Mouse (Mus musculus): ENCODE results near the gene Zfyve28. TPM values are rescaled to one million over a fixed set of nuclear protein-coding genes. Genes with fewer than 3 reads are reported as not detected.

The Zfyve28 gene
- polyA plus RNA-seq, 1 experiment, result 3.0 TPM

DNA sequence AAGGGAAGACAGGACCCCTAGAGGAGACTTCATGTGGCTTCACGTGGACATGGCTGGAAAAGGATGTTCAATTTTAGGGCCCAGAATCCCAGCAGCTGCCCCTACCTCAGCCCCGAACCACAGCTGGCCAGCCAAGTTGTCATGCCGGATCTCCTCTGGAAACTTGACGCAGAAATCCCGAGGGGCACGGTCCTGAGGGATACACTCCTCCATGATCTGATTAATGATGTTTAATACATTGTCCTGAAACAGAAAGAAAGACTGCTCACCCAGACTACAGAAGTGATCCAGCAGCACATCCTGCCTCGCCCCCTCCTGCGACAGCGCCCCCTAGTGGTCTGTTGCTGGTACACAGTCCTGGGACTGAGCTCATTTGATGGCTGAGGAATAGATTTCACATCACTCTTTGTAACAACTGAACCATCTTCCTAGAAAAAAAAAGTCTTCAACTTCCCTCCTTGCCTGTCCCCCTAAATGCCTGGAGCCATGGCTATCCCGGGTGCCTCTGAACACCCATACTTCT is 52.3 kb downstream of the Zfyve28 start:
- TF ChIP-seq CTCF (IDR thresholded peaks at IDR 0.05; ENCODE audit: control insufficient read depth, insufficient read depth, low read length), result peak; percentile 96
- TF ChIP-seq POLR2A (IDR thresholded peaks at IDR 0.05; ENCODE audit: borderline replicate concordance, control insufficient read depth, low read depth, low read length), result no peak
- Histone ChIP-seq H3K4me1 (ENCODE audit: control insufficient read depth, insufficient read depth, low read length) (peaks cover 4% of the 10 kb centered on the region), H3K4me3 (replicated peaks; ENCODE audit: control insufficient read depth, low read depth, low read length) (no peak overlapping the region), H3K27ac (ENCODE audit: control insufficient read depth, insufficient read depth, low read depth, low read length, poor library complexity) (no peak overlapping the region)
- 50% methylated on average over 10 of the region's 10 CpGs for WGBS

DNA sequence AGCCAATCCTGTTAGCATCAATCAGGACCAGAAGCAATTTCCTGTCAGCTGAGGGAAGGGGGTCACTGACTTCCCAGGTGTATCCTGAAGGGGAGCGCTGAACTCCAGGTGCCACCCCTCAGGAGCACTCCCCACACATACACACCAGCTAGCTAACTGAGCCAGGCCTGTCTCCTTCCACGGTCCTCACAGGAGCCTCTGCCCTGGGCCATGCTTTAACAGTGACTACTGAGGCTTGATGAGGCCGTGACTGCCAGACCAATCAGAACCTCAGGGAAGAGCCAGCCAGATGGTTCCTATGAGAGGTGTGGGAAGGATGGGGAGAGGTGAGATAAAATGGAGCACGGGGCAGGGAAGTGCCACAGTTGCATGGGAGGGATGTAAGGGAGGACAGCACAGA is 53.2 kb downstream of the Zfyve28 start:
- no peak overlapping the region for H3K27ac ChIP-seq (ENCODE audit: control insufficient read depth, insufficient read depth, low read depth, low read length, poor library complexity)

DNA sequence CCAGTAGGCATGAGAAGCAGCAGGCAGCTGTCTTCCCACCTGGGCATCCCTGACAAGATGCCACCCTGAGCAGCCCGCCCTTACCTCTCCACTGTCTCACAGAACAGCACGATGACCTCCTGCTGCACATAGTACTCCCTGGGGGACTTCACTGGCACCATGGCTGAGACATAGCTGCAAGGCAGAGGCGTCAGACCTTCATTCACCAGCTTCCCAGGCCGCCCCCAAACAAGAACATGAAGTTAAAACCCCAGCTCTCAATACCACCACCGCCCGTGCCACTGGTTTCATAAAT is 55.1 kb downstream of the Zfyve28 start:
- H3K4me1 ChIP-seq (ENCODE audit: control insufficient read depth, insufficient read depth, low read length), result peaks cover 4% of the 10 kb centered on the region
- H3K4me3 ChIP-seq (replicated peaks; ENCODE audit: control insufficient read depth, low read depth, low read length), result no peak overlapping the region
- TF ChIP-seq POLR2A (IDR thresholded peaks at IDR 0.05; ENCODE audit: borderline replicate concordance, control insufficient read depth, low read depth, low read length) (no peak), CTCF (IDR thresholded peaks at IDR 0.05; ENCODE audit: control insufficient read depth, insufficient read depth, low read length) (no peak)
- 67% methylated on average over 6 of the region's 6 CpGs for WGBS
- H3K27ac ChIP-seq (ENCODE audit: control insufficient read depth, insufficient read depth, low read depth, low read length, poor library complexity), result no peak overlapping the region; the same call in 1 of the 2 replicates

More for the DNA sequence above, 53.2 kb downstream of the Zfyve28 start:
- TF ChIP-seq CTCF (IDR thresholded peaks at IDR 0.05; ENCODE audit: control insufficient read depth, insufficient read depth, low read length), result no peak
- no peak for TF ChIP-seq POLR2A (IDR thresholded peaks at IDR 0.05; ENCODE audit: borderline replicate concordance, control insufficient read depth, low read depth, low read length)
- WGBS, result 72% methylated on average over 4 of the region's 4 CpGs
- Histone ChIP-seq H3K4me3 (replicated peaks; ENCODE audit: control insufficient read depth, low read depth, low read length) (no peak overlapping the region), H3K4me1 (ENCODE audit: control insufficient read depth, insufficient read depth, low read length) (peaks cover 4% of the 10 kb centered on the region)

DNA sequence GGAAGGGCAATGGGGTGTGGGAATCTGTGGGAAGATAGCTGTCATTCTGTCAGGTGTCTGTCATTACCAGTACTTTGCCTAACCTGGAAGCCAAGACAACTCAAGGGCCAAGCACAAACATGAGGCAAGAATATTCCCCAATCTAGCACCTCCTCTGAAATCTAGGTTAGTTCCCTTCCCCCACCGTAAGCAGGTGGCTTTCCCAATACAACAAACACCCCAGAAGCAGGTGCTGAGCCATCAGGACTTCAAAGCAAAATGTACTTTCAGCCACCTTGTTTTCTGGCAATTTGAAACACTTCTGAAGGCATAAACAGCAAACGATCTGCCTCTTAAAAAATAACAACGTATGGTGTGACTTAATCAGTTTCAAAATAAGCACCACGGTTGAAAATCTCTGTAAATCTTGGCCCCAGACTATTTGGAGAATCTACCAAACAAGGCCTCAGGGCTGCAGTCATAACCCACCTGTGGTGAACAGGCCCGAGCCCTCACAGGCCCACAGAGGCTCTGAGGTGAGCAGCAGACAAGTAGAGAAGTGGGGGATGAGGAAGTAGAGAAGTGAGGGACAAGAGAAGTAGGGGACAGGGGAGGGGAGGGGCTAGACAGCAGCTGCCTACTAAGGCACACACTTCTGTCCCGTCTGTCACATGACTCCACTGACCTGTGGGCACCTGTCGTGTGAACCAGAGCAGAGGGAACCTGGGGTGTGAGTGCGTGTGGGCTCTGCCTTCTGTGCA is 55.6 kb downstream of the Zfyve28 start:
- Histone ChIP-seq H3K4me1 (ENCODE audit: control insufficient read depth, insufficient read depth, low read length) (peaks cover 4% of the 10 kb centered on the region), H3K27ac (ENCODE audit: control insufficient read depth, insufficient read depth, low read depth, low read length, poor library complexity) (no peak overlapping the region; the same call in 1 of the 2 replicates), H3K4me3 (replicated peaks; ENCODE audit: control insufficient read depth, low read depth, low read length) (no peak overlapping the region)
- WGBS, result 29% methylated on average over 8 of the region's 8 CpGs
- TF ChIP-seq CTCF (IDR thresholded peaks at IDR 0.05; ENCODE audit: control insufficient read depth, insufficient read depth, low read length) (no peak), POLR2A (IDR thresholded peaks at IDR 0.05; ENCODE audit: borderline replicate concordance, control insufficient read depth, low read depth, low read length) (no peak)

DNA sequence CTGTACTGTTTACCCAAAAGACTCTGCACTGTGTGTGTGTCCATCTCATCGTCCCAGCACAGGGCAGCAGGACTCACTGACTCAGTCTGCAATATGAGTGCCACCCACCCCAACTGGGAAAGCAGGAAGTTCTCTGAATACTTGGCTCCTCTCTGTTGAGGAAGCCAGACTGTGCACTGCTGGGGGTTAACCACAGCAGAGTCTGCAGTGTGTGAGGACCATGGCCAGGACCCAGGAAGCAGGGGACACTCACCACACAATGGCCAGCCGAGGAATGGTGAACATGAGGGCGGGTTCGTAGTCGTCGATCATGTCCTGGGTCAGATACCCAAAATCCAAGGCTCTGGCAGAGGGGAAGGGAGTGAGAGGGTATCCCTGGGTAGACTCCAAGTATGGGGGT is 56.3 kb downstream of the Zfyve28 start:
- H3K4me3 ChIP-seq (replicated peaks; ENCODE audit: control insufficient read depth, low read depth, low read length), result no peak overlapping the region
- H3K4me1 ChIP-seq (ENCODE audit: control insufficient read depth, insufficient read depth, low read length), result peaks cover 4% of the 10 kb centered on the region
- peak overlapping the region; percentile 37; the same call in 1 of the 2 replicates for H3K27ac ChIP-seq (ENCODE audit: control insufficient read depth, insufficient read depth, low read depth, low read length, poor library complexity)
- WGBS, result 17% methylated on average over 6 of the region's 6 CpGs
- no peak for TF ChIP-seq POLR2A (IDR thresholded peaks at IDR 0.05; ENCODE audit: borderline replicate concordance, control insufficient read depth, low read depth, low read length)

DNA sequence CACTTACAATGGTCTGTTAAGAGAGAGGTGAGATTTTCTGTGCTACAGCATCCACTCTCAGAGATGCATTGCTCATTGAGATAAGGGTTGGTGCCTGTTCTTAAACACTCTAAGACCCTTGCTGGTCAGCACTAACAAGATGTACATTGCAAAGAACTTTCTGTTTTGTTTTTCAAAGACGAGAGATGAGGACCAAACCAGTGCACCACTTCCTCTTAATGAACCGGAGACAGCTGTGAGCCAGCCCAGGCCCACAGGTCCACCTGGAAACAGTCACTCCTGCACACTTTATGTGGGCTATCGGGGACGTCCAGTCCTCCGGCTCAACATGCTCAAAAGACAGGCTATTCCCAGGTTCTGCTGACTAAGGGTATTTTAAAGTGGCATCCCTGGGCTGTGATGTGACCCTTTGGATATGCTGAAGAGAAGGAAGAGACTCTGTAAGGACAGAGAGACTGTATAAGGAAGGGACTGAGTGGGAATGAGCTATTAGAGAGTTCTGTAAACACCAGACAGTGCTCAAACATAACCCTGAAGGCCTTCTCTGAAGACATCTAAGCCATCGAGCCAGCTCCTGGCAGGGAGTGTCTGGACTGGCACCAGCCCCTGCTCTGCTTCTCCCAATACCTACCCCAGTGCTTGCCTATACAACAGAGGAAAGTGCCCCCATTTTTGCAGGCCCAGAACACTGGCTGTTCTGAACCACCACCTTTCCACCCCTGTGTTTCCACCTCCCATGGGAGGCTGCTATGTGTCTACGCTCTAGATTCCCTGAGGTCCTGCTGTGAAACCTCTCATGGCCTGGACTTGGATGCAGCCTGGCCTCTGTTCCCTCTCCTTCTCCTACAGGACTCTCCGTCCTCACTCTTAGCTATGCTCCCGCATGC is 57.4 kb downstream of the Zfyve28 start:
- Histone ChIP-seq H3K4me1 (ENCODE audit: control insufficient read depth, insufficient read depth, low read length) (peaks cover 4% of the 10 kb centered on the region), H3K27ac (ENCODE audit: control insufficient read depth, insufficient read depth, low read depth, low read length, poor library complexity) (peak overlapping the region; percentile 26), H3K4me3 (replicated peaks; ENCODE audit: control insufficient read depth, low read depth, low read length) (no peak overlapping the region)
- TF ChIP-seq CTCF (IDR thresholded peaks at IDR 0.05; ENCODE audit: control insufficient read depth, insufficient read depth, low read length) (no peak), POLR2A (IDR thresholded peaks at IDR 0.05; ENCODE audit: borderline replicate concordance, control insufficient read depth, low read depth, low read length) (no peak)
- 36% methylated on average over 9 of the region's 9 CpGs for WGBS

DNA sequence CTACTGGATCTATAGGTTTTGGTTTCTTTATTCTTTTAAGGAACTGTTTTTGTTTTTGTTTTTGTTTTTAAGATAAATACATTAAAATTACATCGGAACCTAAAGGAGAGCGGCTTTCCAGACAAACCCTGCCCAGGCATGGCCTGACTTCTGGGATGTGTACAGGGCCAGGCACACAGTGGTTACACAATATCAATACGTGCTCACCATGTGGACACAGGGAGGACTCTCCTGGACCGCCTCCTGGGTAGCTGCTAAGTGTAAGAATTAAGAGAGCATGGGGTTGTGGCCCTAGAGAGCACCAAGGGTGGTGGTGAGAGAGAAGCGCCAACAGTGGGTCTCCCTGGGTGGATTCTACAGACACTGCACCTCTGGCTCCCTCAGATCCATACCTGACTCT is 58.7 kb downstream of the Zfyve28 start:
- peaks cover 4% of the 10 kb centered on the region for H3K4me1 ChIP-seq (ENCODE audit: control insufficient read depth, insufficient read depth, low read length)
- 75% methylated on average over 5 of the region's 5 CpGs for WGBS
- TF ChIP-seq POLR2A (IDR thresholded peaks at IDR 0.05; ENCODE audit: borderline replicate concordance, control insufficient read depth, low read depth, low read length) (no peak), CTCF (IDR thresholded peaks at IDR 0.05; ENCODE audit: control insufficient read depth, insufficient read depth, low read length) (no peak)

DNA sequence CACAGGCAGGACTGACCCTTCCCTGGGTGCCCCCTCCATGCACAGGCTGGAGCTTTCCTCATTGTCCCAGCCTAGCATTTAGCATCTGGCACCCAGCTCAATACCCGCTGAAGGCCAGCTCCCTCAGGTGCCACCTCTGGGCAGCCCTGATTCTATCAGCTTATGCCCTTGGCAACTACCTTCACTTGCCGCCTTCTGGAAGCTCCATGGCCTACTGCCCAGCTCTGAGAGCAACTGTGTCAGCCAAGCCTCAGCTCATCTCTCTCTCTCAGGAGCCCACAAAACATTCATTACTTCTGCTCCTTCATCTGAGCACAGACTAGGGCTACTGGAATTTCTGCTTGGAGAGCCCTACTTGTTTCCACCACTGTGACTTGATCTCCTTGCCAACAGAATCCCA is 62.7 kb downstream of the Zfyve28 start:
- Histone ChIP-seq H3K27ac (ENCODE audit: control insufficient read depth, insufficient read depth, low read depth, low read length, poor library complexity) (no peak overlapping the region), H3K4me1 (ENCODE audit: control insufficient read depth, insufficient read depth, low read length) (no peaks in the 10 kb centered on the region), H3K4me3 (replicated peaks; ENCODE audit: control insufficient read depth, low read depth, low read length) (no peak overlapping the region)
- 64% methylated on average over 2 of the region's 2 CpGs for WGBS
- TF ChIP-seq POLR2A (IDR thresholded peaks at IDR 0.05; ENCODE audit: borderline replicate concordance, control insufficient read depth, low read depth, low read length) (no peak), CTCF (IDR thresholded peaks at IDR 0.05; ENCODE audit: control insufficient read depth, insufficient read depth, low read length) (no peak)

More for the DNA sequence above, 58.7 kb downstream of the Zfyve28 start:
- H3K27ac ChIP-seq (ENCODE audit: control insufficient read depth, insufficient read depth, low read depth, low read length, poor library complexity), result no peak overlapping the region
- no peak overlapping the region for H3K4me3 ChIP-seq (replicated peaks; ENCODE audit: control insufficient read depth, low read depth, low read length)
